Mouse (Mus musculus) 3134 (cell line): ENCODE results near the gene Ralgds.
"Not testable (repeated sequence)": the region's sequence is repeated elsewhere in the genome, so short reads cannot be mapped to it uniquely, and the experiment has no call there.

Source experiments
- DNase-seq: peaks from one replicate; pipeline ENCODE4 v3.0.0-alpha.2; 2011; ENCODE audit warnings: low spot score; ENCODE audit not compliant: insufficient read length; ENCODE audit errors: extremely low read depth

Ralgds gene

GRCm38 (mm10) chr2:28512798-28513401 lies at the start of gene Ralgds:
Ralgds (plus strand) TSS chr2:28513125.
- DNase-seq = no peak

- DNase-seq = no peak
These were observed 49.0 kb upstream of the Ralgds start for GRCm38 (mm10) chr2:28463919-28464318.

- DNase-seq = no peak
These were observed 48.0 kb upstream of the Ralgds start for GRCm38 (mm10) chr2:28464919-28465318.

GRCm38 (mm10) chr2:28465836-28466518 lies 46.9 kb upstream of the Ralgds start, which contains the start of gene 1700007K13Rik:
1700007K13Rik (minus strand) TSS chr2:28466332.
- no peak for DNase-seq

GRCm38 (mm10) chr2:28467860-28468485 lies 45.0 kb upstream of the Ralgds start, which contains the start of gene Mrps2:
Mrps2 (plus strand) TSS chr2:28468066.
- peak; percentile 95 for DNase-seq

GRCm38 (mm10) chr2:28468486-28469225 lies 44.3 kb upstream of the Ralgds start:
- no peak for DNase-seq

GRCm38 (mm10) chr2:28469461-28469860 lies 43.5 kb upstream of the Ralgds start:
- DNase-seq = no peak

GRCm38 (mm10) chr2:28470591-28470990 lies 42.3 kb upstream of the Ralgds start:
- DNase-seq = no peak

GRCm38 (mm10) chr2:28472011-28472410 lies 40.9 kb upstream of the Ralgds start:
- DNase-seq = not testable (repeated sequence)

- DNase-seq = not testable (repeated sequence)
These were observed 34.9 kb upstream of the Ralgds start for GRCm38 (mm10) chr2:28477993-28478392.

- no peak for DNase-seq
These were observed 33.4 kb upstream of the Ralgds start for GRCm38 (mm10) chr2:28479208-28480204.

GRCm38 (mm10) chr2:28483861-28484260 lies 29.1 kb upstream of the Ralgds start:
- no peak for DNase-seq

GRCm38 (mm10) chr2:28494521-28494920 lies 18.4 kb upstream of the Ralgds start:
- DNase-seq = no peak

- no peak for DNase-seq
These were observed 17.6 kb upstream of the Ralgds start for GRCm38 (mm10) chr2:28495207-28495756.

- DNase-seq = no peak
These were observed 16.9 kb upstream of the Ralgds start for GRCm38 (mm10) chr2:28495801-28496595.

- no peak for DNase-seq
These were observed 16.3 kb upstream of the Ralgds start, which contains the start of gene Gbgt1 for GRCm38 (mm10) chr2:28496671-28497070. Gbgt1 (plus strand) TSS chr2:28496891.

GRCm38 (mm10) chr2:28497561-28497960 lies 15.4 kb upstream of the Ralgds start:
- DNase-seq = no peak

GRCm38 (mm10) chr2:28498431-28498830 lies 14.5 kb upstream of the Ralgds start:
- DNase-seq = no peak

- no peak for DNase-seq
These were observed 9.9 kb upstream of the Ralgds start for GRCm38 (mm10) chr2:28502987-28503386.
